Mouse (Mus musculus) small intestine, adult 2 months (tissue): Measurements from ENCODE around the gene Tex44.
A peak's percentile ranks its signal among the peaks of the same experiment; 100 is the strongest.

Source experiments
- CTCF ChIP-seq: fragments of 200-500 bp; IDR thresholded peaks from 2 replicates; pipeline ENCODE4 v1.5.1; 2012; ENCODE audit warnings: low read depth, mild to moderate bottlenecking, control low read depth, inconsistent platforms, low read length, moderate library complexity, mixed read lengths; ENCODE audit not compliant: insufficient replicate concordance, insufficient read length; ENCODE audit errors: extremely low read depth
- POLR2A ChIP-seq: fragments of 200-500 bp; IDR thresholded peaks from 2 replicates; pipeline ENCODE4 v1.6.1; 2012; ENCODE audit warnings: low read depth, mild to moderate bottlenecking, control low read depth, inconsistent platforms, low read length, moderate library complexity

DNA sequence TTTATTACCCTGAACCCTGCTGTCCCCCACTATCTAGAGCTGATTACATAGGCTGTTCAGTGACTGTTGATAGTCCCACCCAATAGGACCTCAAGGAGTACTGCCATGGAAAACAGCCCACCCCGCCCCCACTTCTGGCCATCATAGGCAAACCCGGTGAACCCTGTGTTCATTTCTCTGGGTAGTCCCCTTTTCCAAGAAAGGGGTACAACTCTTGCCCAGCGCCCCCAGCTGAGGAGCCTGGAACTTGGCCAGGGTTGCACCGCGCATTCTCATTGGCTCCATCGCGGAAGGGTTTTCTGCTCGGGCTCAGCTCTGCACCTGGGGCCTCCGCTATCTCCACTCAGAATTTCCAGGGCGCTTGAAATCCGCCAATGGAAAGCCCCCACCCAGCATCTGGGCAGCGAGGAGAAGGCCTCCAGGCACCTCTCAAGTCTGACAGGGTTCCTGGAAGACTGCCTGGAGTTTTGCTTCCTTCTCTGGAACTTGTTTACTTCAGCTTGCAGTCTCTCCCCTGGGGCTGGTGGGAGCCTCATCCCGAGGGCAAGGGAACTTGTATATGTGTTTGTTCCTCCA lies 21.6 kb downstream of the Tex44 start:
- TF ChIP-seq POLR2A (peak; percentile 29; the same call in 1 of the 2 replicates), CTCF (no peak)
